Mouse (Mus musculus) limb, embryonic 11.5 days (tissue): ENCODE measurements around the gene Paxx. TPM values are rescaled to one million over a fixed set of nuclear protein-coding genes. Genes with fewer than 3 reads are reported as not detected.
A peak's percentile ranks its signal among the peaks of the same experiment; 100 is the strongest.

ENCODE experiments used
- ATAC-seq: fragments of 200-750 bp; cut with Nextera tagmentation; 2 replicates; pipeline ENCODE4 v1.8.0; 2017; ENCODE audit warnings: low read depth; ENCODE audit not compliant: insufficient number of reproducible peaks, low FRiP score, low TSS enrichment
- DNase-seq: peaks from one replicate; pipeline ENCODE4 v3.0.0-alpha.2; 2015; ENCODE audit warnings: low spot score
- H3K27ac ChIP-seq: fragments of 300-500 bp; sonication (generic); replicated peaks from 2 replicates; pipeline ENCODE4 v1.5.1; 2014; ENCODE audit warnings: low read depth, mild to moderate bottlenecking, low read length
- H3K27me3 ChIP-seq: fragments of 300-500 bp; sonication (generic); 2 replicates; pipeline ENCODE4 v1.6.1; 2014; ENCODE audit warnings: mild to moderate bottlenecking, low read length, mixed read lengths; ENCODE audit not compliant: control insufficient read depth, insufficient read depth
- H3K36me3 ChIP-seq: fragments of 300-500 bp; sonication (generic); 2 replicates; pipeline ENCODE4 v1.6.1; 2014; ENCODE audit warnings: mild to moderate bottlenecking, low read length, moderate library complexity, mixed read lengths; ENCODE audit not compliant: control insufficient read depth, insufficient read depth
- H3K4me1 ChIP-seq: fragments of 300-500 bp; sonication (generic); 2 replicates; pipeline ENCODE4 v1.6.1; 2014; ENCODE audit warnings: low read length, mixed read lengths; ENCODE audit not compliant: control insufficient read depth, insufficient read depth
- H3K4me2 ChIP-seq: fragments of 300-500 bp; sonication (generic); 2 replicates; pipeline ENCODE4 v1.6.1; 2014; ENCODE audit warnings: low read depth, mild to moderate bottlenecking, moderate library complexity; ENCODE audit not compliant: severe bottlenecking
- H3K4me3 ChIP-seq: fragments of 300-500 bp; sonication (generic); 2 replicates; pipeline ENCODE4 v1.5.1; 2014; ENCODE audit warnings: low read depth, low read length
- H3K9ac ChIP-seq: fragments of 300-500 bp; sonication (generic); 2 replicates; pipeline ENCODE4 v1.6.1; 2014; ENCODE audit warnings: mild to moderate bottlenecking, low read length
- H3K9me3 ChIP-seq: fragments of 300-500 bp; sonication (generic); 2 replicates; pipeline ENCODE4 v1.6.1; 2016; ENCODE audit warnings: low read length; ENCODE audit not compliant: control insufficient read depth
- WGBS: fragments of 180-500 bp; shearing (Covaris S2); extraction: QIAGEN DNeasy Blood & Tissue Kit; methylation state at CpG from one replicate; pipeline ENCODE4 v1.1.7; 2014; 5-methylcytosine and 5-hydroxymethylcytosine counted together
- polyA plus RNA-seq: library from polyadenylated mRNA; unstranded; fragments of >200 nt; fragmentation: Nextera tagmentation; extraction: Ambion mirVana; gene quantifications from 2 replicates; pipeline ENCODE4 v1.2.1, GENCODE M21; 2014

Paxx gene
- polyA plus RNA-seq, 1 experiment from 2014 or later = 18.1 TPM

- DNase-seq = peak; percentile 91
- WGBS = 1% methylated on average over 38 of the region's 44 CpGs
- Histone ChIP-seq H3K36me3 (peaks cover 9% of the 10 kb centered on the region; the same call in 1 of the 2 replicates), H3K27me3 (no peaks in the 10 kb centered on the region), H3K4me2 (peak within 1 kb of the TSS; percentile 93), H3K9me3 (no peaks in the 10 kb centered on the region), H3K27ac (no peak within 1 kb of the TSS), H3K9ac (peak within 1 kb of the TSS; percentile 76), H3K4me3 (peak within 1 kb of the TSS; percentile 62), H3K4me1 (peaks cover 7% of the 10 kb centered on the region)
- peak; percentile 81 for ATAC-seq
Measured at GRCm38 (mm10) chr2:25500576-25501405, 39.9 kb upstream of the Paxx start, which contains the start of gene Fbxw5. Gene Fbxw5, plus strand, starts transcription at chr2:25500750.

GRCm38 (mm10) chr2:25500071-25500575 is 39.2 kb upstream of the Paxx start:
- Histone ChIP-seq H3K36me3 (peaks cover 8% of the 10 kb centered on the region; the same call in 1 of the 2 replicates), H3K9me3 (no peaks in the 10 kb centered on the region), H3K27me3 (no peaks in the 10 kb centered on the region), H3K4me3 (peak overlapping the region; percentile 62), H3K4me2 (peak overlapping the region; percentile 93), H3K27ac (no peak overlapping the region), H3K9ac (peak overlapping the region; percentile 56), H3K4me1 (peaks cover 7% of the 10 kb centered on the region)
- 71% methylated on average over 6 of the region's 6 CpGs for whole genome bisulfite sequencing
- no peak for DNase-seq
- peak; percentile 7; the same call in 1 of the 2 replicates for ATAC-seq

GRCm38 (mm10) chr2:25498622-25499478 is 38.0 kb upstream of the Paxx start:
- no peak for DNase-seq
- ATAC-seq = no peak
- Histone ChIP-seq H3K4me2 (no peak overlapping the region), H3K4me3 (no peak overlapping the region), H3K9me3 (no peaks in the 10 kb centered on the region), H3K9ac (no peak overlapping the region), H3K27ac (no peak overlapping the region), H3K27me3 (no peaks in the 10 kb centered on the region), H3K36me3 (peaks cover 3% of the 10 kb centered on the region; the same call in 1 of the 2 replicates), H3K4me1 (peaks cover 7% of the 10 kb centered on the region)
- WGBS = 76% methylated on average over 15 of the region's 15 CpGs

- H3K36me3 ChIP-seq = no peaks in the 10 kb centered on the region; the same call in 1 of the 2 replicates
- ATAC-seq = no peak
- no peaks in the 10 kb centered on the region for H3K9me3 ChIP-seq
- H3K27ac ChIP-seq = no peak overlapping the region
- H3K4me2 ChIP-seq = no peak overlapping the region
- no peak for DNase-seq
- no peak overlapping the region for H3K9ac ChIP-seq
- H3K4me3 ChIP-seq = no peak overlapping the region
- no peaks in the 10 kb centered on the region for H3K27me3 ChIP-seq
- WGBS = 53% methylated on average over 6 of the region's 6 CpGs
- peaks cover 7% of the 10 kb centered on the region for H3K4me1 ChIP-seq
Measured at GRCm38 (mm10) chr2:25497846-25498575, 37.1 kb upstream of the Paxx start.

- Histone ChIP-seq H3K36me3 (no peaks in the 10 kb centered on the region), H3K27me3 (no peaks in the 10 kb centered on the region), H3K9me3 (no peaks in the 10 kb centered on the region), H3K4me2 (no peak overlapping the region), H3K27ac (no peak overlapping the region), H3K9ac (no peak overlapping the region), H3K4me3 (no peak overlapping the region), H3K4me1 (peaks cover 3% of the 10 kb centered on the region)
- WGBS = 41% methylated on average over 4 of the region's 4 CpGs
- ATAC-seq (no peak), DNase-seq (no peak)
Measured at GRCm38 (mm10) chr2:25496462-25496861, 35.6 kb upstream of the Paxx start.

- Histone ChIP-seq H3K4me1 (no peaks in the 10 kb centered on the region), H3K36me3 (no peaks in the 10 kb centered on the region), H3K9me3 (no peaks in the 10 kb centered on the region), H3K4me2 (no peak within 1 kb of the TSS), H3K27me3 (no peaks in the 10 kb centered on the region), H3K27ac (no peak within 1 kb of the TSS), H3K4me3 (no peak within 1 kb of the TSS), H3K9ac (no peak within 1 kb of the TSS)
- no peak for ATAC-seq
- 94% methylated on average over 5 of the region's 5 CpGs for WGBS
- no peak for DNase-seq
Measured at GRCm38 (mm10) chr2:25493476-25493961, 32.6 kb upstream of the Paxx start, which contains the start of gene Lcn12. Gene Lcn12, minus strand, starts transcription at chr2:25493911.

- H3K27ac ChIP-seq = no peak overlapping the region
- no peaks in the 10 kb centered on the region for H3K36me3 ChIP-seq
- no peak overlapping the region for H3K4me2 ChIP-seq
- H3K9ac ChIP-seq = no peak overlapping the region
- DNase-seq = no peak
- H3K9me3 ChIP-seq = no peaks in the 10 kb centered on the region
- no peak overlapping the region for H3K4me3 ChIP-seq
- H3K4me1 ChIP-seq = no peaks in the 10 kb centered on the region
- WGBS = 81% methylated on average over 5 of the region's 5 CpGs
- ATAC-seq = no peak
- H3K27me3 ChIP-seq = no peaks in the 10 kb centered on the region
Measured at GRCm38 (mm10) chr2:25492988-25493387, 32.1 kb upstream of the Paxx start.
